Mouse (Mus musculus): ENCODE data around the gene Mag. TPM values are rescaled to one million over a fixed set of nuclear protein-coding genes. Genes with fewer than 3 reads are reported as not detected.
"Not testable (repeated sequence)": the region's sequence is repeated elsewhere in the genome, so short reads cannot be mapped to it uniquely, and the experiment has no call there.

Mag gene
- total RNA-seq (2021), result 0.21 TPM in 1 of 2 replicates, not detected in the other
- long read RNA-seq, result 0 reads

- DNase-seq, result no peak
Observed at GRCm38 (mm10) chr7:30914732-30915131, at the start of gene Mag. TSS of gene Mag (minus strand) at chr7:30914873.

- DNase-seq, result no peak
Observed at GRCm38 (mm10) chr7:30964366-30964765, 49.7 kb upstream of the Mag start.

- DNase-seq, result no peak
Observed at GRCm38 (mm10) chr7:30962862-30963261, 48.2 kb upstream of the Mag start.

GRCm38 (mm10) chr7:30959786-30960349 lies 45.2 kb upstream of the Mag start:
- peak; percentile 29 for DNase-seq

- DNase-seq, result no peak
Observed at GRCm38 (mm10) chr7:30958866-30959487, 44.3 kb upstream of the Mag start.

GRCm38 (mm10) chr7:30958109-30958865 lies 43.6 kb upstream of the Mag start:
- DNase-seq, result no peak

- peak; percentile 93 for DNase-seq
Observed at GRCm38 (mm10) chr7:30957367-30957783, 42.7 kb upstream of the Mag start.

GRCm38 (mm10) chr7:30956756-30957366 lies 42.2 kb upstream of the Mag start, which contains the start of gene Usf2:
TSS of gene Usf2 (minus strand) at chr7:30956803.
- DNase-seq, result peak; percentile 82

- DNase-seq, result peak; percentile 42
Observed at GRCm38 (mm10) chr7:30956357-30956751, 41.7 kb upstream of the Mag start.

GRCm38 (mm10) chr7:30955584-30956356 lies 41.1 kb upstream of the Mag start:
- DNase-seq, result peak; percentile 90

- DNase-seq, result no peak
Observed at GRCm38 (mm10) chr7:30954971-30955520, 40.4 kb upstream of the Mag start.

- DNase-seq, result peak; percentile 82
Observed at GRCm38 (mm10) chr7:30954036-30954435, 39.4 kb upstream of the Mag start.

GRCm38 (mm10) chr7:30953459-30953858 lies 38.8 kb upstream of the Mag start:
- no peak for DNase-seq

GRCm38 (mm10) chr7:30952441-30953265 lies 38.0 kb upstream of the Mag start:
- no peak for DNase-seq

- not testable (repeated sequence) for DNase-seq
Observed at GRCm38 (mm10) chr7:30949902-30950301, 35.2 kb upstream of the Mag start.

GRCm38 (mm10) chr7:30945876-30946275 lies 31.2 kb upstream of the Mag start:
- DNase-seq, result no peak

GRCm38 (mm10) chr7:30945466-30945865 lies 30.8 kb upstream of the Mag start:
- DNase-seq, result not testable (repeated sequence)

- DNase-seq, result not testable (repeated sequence)
Observed at GRCm38 (mm10) chr7:30944706-30945105, 30.0 kb upstream of the Mag start.

- no peak for DNase-seq
Observed at GRCm38 (mm10) chr7:30943909-30944635, 29.4 kb upstream of the Mag start, which contains the start of gene Hamp. TSS of gene Hamp (minus strand) at chr7:30944032.

- DNase-seq, result not testable (repeated sequence)
Observed at GRCm38 (mm10) chr7:30942365-30942764, 27.7 kb upstream of the Mag start.
